Comparison of ENCODE assay signal across 8 mouse cellular contexts in genomic region chr1:40879051-40879450, GRCm38 (mm10).
DNase-seq lines count a peak whose midpoint lies in the region; ATAC-seq and TF ChIP-seq lines count a peak whose summit lies in the region.

No protein-coding gene starts in this region.

- no peak overlapping the region for H3K4me2 ChIP-seq in liver, embryonic 14.5 days (ENCODE audit: low read depth)
- no peak overlapping the region for H3K4me2 ChIP-seq in liver, embryonic 12.5 days

- no peak for ATAC-seq in liver, embryonic 14.5 days (ENCODE audit: insufficient read depth)
- no peak for ATAC-seq in liver, embryonic 12.5 days
- no peak for ATAC-seq in erythroblast, adult 5-6 weeks (replicated peaks; ENCODE audit: low FRiP score, poor library complexity, severe bottlenecking)

- no peaks in the 10 kb centered on the region for H3K27me3 ChIP-seq in liver, embryonic 14.5 days (ENCODE audit: control insufficient read depth, insufficient read depth, low read length)
- no peaks in the 10 kb centered on the region; the same call in 1 of the 2 replicates for H3K27me3 ChIP-seq in liver, embryonic 12.5 days (replicated peaks)

- TF ChIP-seq CTCF in liver, embryonic 14.5 days (IDR thresholded peaks at IDR 0.05; ENCODE audit: low read depth), result peak; percentile 43

- no peak for TF ChIP-seq EP300 in liver, embryonic 14.5 days (IDR thresholded peaks at IDR 0.05; ENCODE audit: low read depth)

- H3K4me1 ChIP-seq in liver, embryonic 14.5 days (replicated peaks; ENCODE audit: control insufficient read depth in 2 of 2, insufficient read depth in 2 of 2, low read length in 1 of 2), result no peaks in the 10 kb centered on the region
- H3K4me1 ChIP-seq in liver, embryonic 12.5 days, result no peaks in the 10 kb centered on the region

- H3K36me3 ChIP-seq in liver, embryonic 14.5 days (replicated peaks; ENCODE audit: control insufficient read depth, insufficient read depth, low read depth), result no peaks in the 10 kb centered on the region
- H3K36me3 ChIP-seq in liver, embryonic 12.5 days, result no peaks in the 10 kb centered on the region

- no peak overlapping the region for H3K27ac ChIP-seq in liver, embryonic 14.5 days
- no peak overlapping the region for H3K27ac ChIP-seq in liver, embryonic 12.5 days

- no peak overlapping the region for H3K9ac ChIP-seq in liver, embryonic 14.5 days (replicated peaks)
- no peak overlapping the region for H3K9ac ChIP-seq in liver, embryonic 12.5 days

- no peak for DNase-seq in liver, embryonic 14.5 days (ENCODE audit: low read depth in 3 of 3, low spot score in 3 of 3)
- DNase-seq in R1 (ENCODE audit: low read depth, low spot score), result peak; percentile 51
- DNase-seq in cerebellum, postnatal 36 days, result peak; percentile 26 to 44
- peak; percentile 38 to 66 for DNase-seq in heart, postnatal 14 days
- DNase-seq in left cerebral cortex, adult 18-20 months (ENCODE audit: low spot score in 2 of 2), result peak; percentile 74 to 80
- peak; percentile 86 to 88 for DNase-seq in right cerebral cortex, adult 2 months (ENCODE audit: low spot score in 2 of 2)

- intact Hi-C loops in heart, postnatal 14 days (cut with DNase I), result loop anchor here (5.0 kb wide), 1 partner anchor 1833 kb away; no protein-coding TSS in a partner anchor

- 10% methylated on average over 9 of the region's 9 CpGs for WGBS in liver, embryonic 14.5 days (ENCODE audit: insufficient replicate concordance)
- WGBS in liver, embryonic 12.5 days (ENCODE audit: insufficient replicate concordance), result 15% methylated on average over 9 of the region's 9 CpGs

- H3K9me3 ChIP-seq in liver, embryonic 14.5 days (ENCODE audit: control insufficient read depth, low read length), result no peaks in the 10 kb centered on the region
- H3K9me3 ChIP-seq in liver, embryonic 12.5 days (replicated peaks), result no peaks in the 10 kb centered on the region

- H3K4me3 ChIP-seq in liver, embryonic 14.5 days (ENCODE audit: insufficient read depth in 1 of 2, low read depth in 2 of 2, low read length in 2 of 2), result no peak overlapping the region
- H3K4me3 ChIP-seq in liver, embryonic 12.5 days, result no peak overlapping the region

Comparison
In these comparisons a context has a peak if more than half of its experiments do, and no peak if none do; other contexts are left out.
1. DNase-seq: peak in R1 (single experiment), cerebellum, postnatal 36 days (2 of 2), heart, postnatal 14 days (2 of 2), left cerebral cortex, adult 18-20 months (2 of 2) and right cerebral cortex, adult 2 months (2 of 2); none in liver, embryonic 14.5 days (0 of 3).